Mouse (Mus musculus): ENCODE results near the gene Smim9.
A peak's percentile ranks its signal among the peaks of the same experiment; 100 is the strongest.

GRCm38 (mm10) chrX:75130467-75131160, 33.0 kb downstream of the Smim9 start, which contains the start of gene Mpp1:
- TF ChIP-seq CTCF (IDR thresholded peaks at IDR 0.05; ENCODE audit: extremely low read depth, insufficient read length, insufficient replicate concordance, low read depth, low read length): no peak
- peak; percentile 81 for TF ChIP-seq POLR2A (IDR thresholded peaks at IDR 0.05; ENCODE audit: low read depth, low read length)
